Mouse (Mus musculus) ES-CJ7 (cell line): ENCODE results near the gene Fam241a.
A peak's percentile ranks its signal among the peaks of the same experiment; 100 is the strongest.

Source experiments
- DNase-seq: peaks from one replicate; pipeline ENCODE4 v3.0.0; 2011; ENCODE audit warnings: low read depth, low spot score

The Fam241a gene

GRCm38 (mm10) chr3:127875509-127875908, 20.6 kb downstream of the Fam241a start:
- DNase-seq = no peak

DNA sequence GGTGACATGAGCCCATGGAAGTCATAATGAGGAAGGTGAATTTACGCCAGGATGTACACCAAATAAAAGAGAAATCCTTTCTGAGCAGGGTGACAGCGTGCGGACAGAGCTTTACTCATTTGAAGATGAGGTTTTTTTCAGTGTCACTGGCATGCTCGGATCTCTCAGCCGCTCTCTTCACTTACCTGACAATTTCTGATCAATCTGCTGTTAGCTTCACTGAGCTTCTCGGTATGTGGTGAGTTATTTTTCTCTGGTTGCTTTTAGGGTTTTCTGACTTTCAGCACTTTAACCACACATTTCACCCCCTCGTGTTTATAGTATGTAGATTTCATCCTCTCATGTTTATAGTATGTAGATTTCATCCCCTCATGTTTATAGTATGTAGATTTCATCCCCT, 21.1 kb downstream of the Fam241a start:
- no peak for DNase-seq

DNA sequence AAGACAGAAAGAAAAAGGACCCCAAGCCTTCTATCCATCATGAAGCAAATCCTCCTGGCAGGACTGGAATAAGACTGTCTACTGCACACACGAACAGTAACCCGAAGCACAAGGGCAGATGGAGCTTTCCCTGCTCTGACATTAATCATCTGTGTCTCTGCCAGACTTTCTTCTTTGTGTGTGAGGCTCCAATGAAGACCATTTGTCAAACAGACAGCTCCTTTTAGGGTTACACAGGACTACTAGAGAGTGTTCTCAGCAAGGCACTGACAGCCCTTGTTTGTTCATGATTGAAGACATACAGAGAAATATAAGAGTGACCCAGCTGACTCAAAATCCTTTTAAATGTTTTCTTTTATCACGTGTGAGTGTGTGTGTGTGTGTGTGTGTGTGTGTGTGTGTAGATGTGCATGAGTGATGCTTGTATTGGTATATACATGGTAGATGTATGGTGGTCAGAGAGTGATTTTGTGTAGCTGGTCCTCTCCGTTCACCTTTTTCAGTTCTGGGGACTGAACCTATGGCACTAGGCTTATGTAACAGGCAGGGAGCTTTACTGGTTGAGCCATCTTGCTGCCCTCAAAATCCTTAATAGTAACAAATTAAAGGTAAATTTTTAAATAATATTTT, 21.8 kb downstream of the Fam241a start:
- DNase-seq = no peak

DNA sequence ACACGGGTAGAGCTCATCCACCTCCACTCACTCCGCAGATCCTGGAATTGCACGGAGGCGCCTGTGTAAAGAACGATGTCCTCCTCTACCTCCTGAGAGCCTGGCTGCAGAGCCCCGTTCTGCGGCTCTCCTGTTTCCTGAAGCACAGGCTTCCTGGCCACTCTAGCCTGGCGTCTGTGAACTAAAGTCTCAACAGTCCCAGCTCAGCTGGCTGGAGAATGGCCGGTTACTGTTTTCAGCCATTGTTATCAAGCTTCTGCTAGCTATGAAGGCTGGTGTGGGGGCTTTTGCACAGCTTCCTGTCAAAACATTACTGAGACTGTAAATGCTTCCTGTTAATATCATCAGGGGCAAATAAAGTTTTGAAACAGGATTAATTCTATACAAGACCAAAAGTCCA, 24.5 kb downstream of the Fam241a start:
- DNase-seq = no peak

DNA sequence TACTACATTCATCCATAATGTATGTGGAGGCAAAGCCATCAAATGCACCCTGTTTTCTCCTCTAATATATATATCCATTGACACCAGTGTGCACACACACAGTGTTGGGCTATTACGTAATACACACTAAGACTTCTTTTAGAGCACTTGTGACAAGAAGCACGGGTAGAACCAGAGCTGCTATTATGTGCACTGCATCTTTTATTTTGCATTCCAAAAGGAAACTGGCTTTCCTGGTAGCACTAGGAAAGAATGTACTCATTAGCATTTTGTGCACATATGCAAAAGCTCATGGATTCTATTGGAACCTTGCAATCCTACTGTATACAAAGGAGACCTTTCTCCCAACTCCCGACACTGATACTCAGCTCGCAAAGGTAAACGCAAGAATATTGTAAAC, 27.2 kb downstream of the Fam241a start:
- no peak for DNase-seq

- DNase-seq = no peak
Measured at GRCm38 (mm10) chr3:127868046-127868758, 27.9 kb downstream of the Fam241a start.

DNA sequence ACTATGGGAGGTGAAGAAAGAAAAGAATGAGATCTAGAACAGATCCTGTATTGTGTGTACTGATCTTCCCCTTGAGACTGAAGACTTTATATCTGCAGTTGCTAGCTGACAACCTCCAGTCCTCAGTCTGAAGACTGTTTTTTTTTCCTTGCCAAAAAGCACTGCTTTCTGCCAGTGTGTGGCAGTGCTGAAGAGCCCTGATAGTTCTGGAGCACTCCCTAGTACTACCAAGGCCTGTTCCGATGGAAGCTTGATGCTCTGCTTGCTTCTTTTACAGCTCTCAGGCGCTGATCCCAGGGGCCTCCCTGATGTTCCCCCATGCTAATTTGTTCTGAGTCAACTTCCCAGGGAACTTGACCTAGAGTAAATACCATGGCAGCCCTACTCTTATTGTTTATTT, 31.9 kb downstream of the Fam241a start:
- DNase-seq = no peak

GRCm38 (mm10) chr3:127863571-127863970, 32.6 kb downstream of the Fam241a start:
- no peak for DNase-seq

GRCm38 (mm10) chr3:127862479-127862878, 33.6 kb downstream of the Fam241a start:
- no peak for DNase-seq

DNA sequence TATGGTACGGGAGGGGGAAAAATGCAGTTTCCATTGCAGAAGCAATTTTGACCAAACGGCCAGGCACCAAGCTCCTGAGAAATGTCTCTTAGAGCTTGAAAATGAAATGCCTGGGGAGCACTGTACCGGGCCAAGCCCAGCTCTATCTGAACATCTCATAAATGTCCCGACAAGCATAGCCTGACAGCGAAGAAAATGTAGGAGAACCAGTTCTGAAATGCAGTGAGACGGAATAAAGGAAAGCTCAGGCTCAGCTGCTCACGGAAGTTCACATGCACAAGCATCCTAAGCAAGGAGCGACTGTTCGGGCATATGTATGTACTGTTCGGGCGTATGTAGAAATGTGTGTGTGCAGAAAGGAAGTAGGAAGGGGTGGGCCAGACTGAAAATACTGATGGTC, 34.8 kb downstream of the Fam241a start:
- no peak for DNase-seq

DNA sequence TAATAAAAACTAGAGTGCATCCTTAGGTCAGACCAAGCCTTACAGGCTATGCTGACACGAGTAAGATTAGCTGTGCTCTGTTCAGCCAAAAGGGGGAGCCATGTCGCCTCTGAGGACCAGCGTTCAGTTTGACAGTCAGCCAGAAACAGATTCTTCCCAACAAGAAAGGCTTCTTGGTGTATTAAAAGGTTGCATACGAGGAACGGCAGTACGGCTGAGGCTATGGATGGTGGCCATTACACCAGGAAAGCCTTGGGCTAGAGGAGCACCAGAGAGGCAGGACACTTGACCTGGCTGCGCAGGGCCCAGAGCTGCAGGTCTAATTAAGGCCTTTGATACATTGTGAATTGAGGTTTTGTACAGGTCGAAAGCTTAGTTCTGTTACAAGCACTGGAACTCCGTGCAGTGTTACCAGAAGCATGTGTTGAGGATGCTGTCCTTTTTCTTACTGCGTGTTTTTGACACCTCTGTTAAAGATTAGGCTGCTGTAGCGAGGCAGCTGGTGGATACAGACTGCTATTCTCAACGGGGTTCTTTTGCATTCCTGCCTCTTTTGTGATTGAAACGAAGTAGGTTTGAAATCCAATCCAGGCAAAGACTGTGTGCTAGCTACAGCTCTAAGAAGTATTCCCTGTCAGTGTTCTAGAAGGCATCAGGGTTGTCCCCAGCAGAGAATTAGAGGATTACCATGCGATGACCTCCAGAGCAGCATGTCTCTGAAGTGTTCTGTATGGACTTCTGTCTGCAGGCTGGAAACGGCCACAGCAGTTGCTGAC, 42.5 kb downstream of the Fam241a start:
- peak; percentile 67 for DNase-seq

DNA sequence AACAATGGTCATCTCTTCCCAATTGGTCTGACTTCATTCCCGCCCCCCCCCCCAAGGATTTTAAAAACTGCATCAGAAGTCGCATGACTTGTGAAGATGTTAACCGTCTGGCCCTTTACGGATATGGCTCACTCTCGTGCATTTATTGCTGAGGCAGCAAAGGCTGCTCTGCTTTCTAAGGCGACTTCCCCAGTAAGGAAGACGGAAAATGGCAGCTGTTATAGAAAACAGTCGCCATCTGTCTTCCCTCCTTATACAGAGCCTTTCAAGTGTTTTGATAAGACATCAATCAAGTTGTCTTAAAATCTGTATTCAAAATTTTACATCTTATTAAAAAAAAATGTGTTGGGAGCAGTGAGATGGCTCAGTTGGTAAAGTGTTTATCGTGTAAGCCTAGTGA, 43.4 kb downstream of the Fam241a start:
- no peak for DNase-seq

DNA sequence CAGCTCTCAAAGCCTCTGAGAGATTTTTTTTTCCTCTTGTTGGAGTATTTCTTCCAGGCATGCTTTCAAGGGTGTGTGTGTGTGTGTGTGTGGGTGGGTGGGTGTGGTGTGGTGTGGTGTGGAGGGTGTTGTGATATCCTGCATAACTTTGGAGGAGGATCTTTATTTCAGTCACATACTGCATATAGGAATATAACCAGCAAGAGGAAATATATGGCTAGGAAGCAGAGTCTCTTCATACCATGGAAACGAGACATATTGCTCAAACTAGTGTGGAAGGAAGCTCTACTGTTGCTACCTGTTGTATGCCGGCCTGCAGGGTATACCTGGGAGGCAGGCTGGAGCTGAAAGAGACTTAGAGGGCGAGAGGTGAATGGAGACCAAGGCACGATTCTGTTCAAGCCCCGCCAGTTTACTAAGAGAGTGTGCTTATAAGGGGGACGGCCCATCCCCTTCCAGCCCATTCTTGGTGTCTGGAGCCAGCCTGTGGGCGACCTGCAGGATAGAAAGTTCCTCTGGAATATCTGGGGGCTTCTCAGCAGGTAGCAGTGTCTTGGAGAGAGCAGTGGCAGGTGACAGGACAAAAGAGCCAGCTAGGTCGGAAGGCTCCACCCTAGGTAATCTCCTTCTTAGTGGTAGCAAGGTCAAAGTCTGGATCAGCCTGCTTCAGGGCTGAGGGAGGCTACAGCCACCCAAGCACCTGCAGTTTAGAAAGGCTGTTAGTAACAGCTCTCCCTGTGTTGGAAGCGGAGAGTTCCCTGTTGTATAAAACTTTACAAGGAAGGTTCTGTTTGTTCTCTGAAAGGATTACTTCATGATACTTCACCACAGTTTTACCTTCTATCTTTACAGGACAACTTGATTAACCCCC, 45.1 kb downstream of the Fam241a start:
- DNase-seq = no peak

- no peak for DNase-seq
Measured at GRCm38 (mm10) chr3:127849922-127850321, 46.2 kb downstream of the Fam241a start.

GRCm38 (mm10) chr3:127848088-127848808, 47.9 kb downstream of the Fam241a start:
- no peak for DNase-seq

DNA sequence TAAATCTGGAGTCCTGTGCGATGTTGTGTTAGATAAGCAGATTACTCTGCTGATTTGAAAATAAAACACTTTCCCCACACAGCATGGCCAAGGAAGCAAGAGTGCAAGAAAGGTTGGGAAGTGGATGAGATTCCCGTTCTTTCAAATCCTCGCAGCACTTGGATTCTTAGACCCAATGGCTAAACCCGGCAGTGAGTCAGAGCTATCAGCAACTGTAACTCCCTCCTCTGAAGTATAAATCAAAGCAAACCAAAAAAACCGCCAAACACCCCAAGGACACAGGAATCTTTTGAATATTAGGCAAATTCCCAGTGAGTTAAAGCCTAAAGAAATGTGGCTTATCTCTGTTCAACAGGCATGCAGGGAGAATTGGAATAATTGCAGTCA, 52.2 kb downstream of the Fam241a start:
- DNase-seq = no peak

DNA sequence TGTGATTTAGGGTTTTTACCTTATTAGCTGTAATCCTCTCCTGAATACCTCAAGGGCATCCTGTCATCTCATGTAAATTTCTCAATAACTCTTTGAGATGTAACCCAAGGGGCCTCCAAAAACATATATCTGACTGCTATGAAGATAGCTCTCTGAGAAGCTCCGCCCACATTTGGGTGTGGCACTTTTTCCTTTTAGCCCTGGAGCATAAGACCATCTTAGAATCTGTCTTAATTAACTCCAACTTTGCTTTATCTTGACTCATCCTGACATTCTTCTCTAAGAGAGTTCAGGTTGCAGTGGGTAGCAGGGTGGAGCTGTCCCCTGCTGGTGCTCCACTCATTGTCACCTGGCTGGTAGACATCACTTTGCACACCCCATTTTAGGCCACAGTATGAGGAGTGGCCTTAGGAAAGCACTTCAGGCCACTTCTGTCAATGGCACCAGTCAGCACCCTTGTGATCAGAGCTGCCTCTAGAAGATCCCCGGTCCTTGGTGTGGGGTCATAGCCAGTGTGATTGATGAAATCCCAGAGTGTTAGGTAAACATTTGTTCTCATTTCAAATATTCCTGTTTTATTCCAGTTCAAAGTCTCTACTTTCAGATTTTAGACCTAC, 52.7 kb downstream of the Fam241a start:
- no peak for DNase-seq

DNA sequence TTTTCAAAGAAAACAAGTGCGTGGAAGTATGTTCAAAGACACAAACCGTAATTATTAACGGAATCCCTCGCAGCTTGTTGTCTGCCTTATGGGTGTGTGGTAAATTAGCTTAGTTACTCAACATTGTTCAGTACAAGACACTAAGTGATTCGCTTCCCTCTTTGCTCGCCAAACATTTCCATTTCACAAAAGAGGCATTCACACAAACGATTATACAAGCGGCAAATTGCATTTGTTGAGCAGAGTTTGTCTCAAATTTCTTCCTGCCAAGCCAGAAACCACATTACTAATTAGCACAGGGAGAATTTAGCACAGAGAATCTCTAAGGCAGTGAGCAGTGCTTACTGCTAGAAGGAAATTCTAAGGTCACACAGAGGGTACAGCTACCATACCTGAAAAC, 54.2 kb downstream of the Fam241a start:
- no peak for DNase-seq

GRCm38 (mm10) chr3:127837972-127838644, 58.0 kb downstream of the Fam241a start:
- DNase-seq = no peak
